Mouse (Mus musculus) urinary bladder, adult 18-20 months (tissue): Measurements from ENCODE around the gene Zfp3.
A peak's percentile ranks its signal among the peaks of the same experiment; 100 is the strongest.
"Not testable (repeated sequence)": the region's sequence is repeated elsewhere in the genome, so short reads cannot be mapped to it uniquely, and the experiment has no call there.

Source experiments
- DNase-seq, 2 experiments: peaks; one replicate each; pipeline ENCODE4 v3.0.0; 2022; ENCODE audit warnings: low spot score in 2 of 2, mixed read lengths in 2 of 2

The Zfp3 gene

DNA sequence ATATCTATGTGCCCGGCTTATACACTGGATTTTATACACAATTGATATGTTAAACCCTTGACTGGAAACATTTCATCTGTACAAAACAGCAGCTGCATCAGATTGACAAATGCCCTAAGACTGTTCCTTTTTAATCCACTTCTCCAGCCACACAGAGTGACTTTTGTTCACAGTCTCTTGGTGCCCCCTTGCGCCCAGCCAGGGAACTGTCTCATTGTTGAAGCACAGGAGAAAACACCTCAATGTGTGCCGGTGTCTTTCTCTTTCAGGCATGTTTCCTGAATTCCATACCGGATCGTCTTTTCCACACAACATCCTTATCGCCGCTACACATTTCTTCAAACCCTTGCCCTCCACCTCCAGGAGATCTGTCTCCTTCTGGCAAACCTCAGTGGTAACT lies 8.4 kb upstream of the Zfp3 start:
- peak; percentile 63 to 88 for DNase-seq

GRCm38 (mm10) chr11:70760446-70760845 lies 3.6 kb upstream of the Zfp3 start:
- DNase-seq = not testable (repeated sequence)

DNA sequence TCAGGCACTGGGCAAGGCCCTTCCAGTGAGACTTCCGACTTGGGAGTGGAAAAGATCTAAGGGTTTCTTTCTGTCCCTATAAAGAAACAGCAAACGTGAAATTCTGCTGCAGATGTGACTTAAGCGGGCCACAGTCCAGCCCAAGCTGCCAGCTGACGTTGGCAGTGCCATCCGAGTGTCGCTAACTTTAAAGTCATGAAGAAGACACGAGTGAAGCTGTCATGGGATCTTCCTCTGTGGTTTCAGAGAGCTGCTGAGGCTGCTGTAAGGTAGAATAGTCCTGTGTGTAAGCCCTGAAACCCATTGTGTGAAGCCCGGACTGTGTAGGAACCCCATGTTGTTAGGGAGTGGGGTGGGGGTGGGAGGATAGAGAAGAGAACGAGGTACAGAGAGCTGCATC lies 1.4 kb upstream of the Zfp3 start:
- no peak for DNase-seq

DNA sequence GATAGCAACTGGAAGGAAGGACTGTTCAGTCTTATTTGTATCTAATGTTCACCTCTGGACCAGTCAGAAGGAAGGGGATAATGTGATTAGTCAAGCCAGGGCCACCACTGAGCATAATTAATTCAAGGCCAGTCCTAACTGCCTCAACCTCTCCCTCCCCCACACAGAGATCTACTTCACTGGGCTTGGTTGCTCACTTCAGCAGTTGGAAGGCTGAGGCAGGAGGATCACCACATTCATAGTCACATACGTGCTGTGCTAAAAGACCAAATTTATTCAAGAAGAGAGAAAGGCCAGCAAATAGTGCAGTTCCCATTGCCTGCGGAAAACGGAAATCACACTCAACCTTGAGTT lies 450 bp upstream of the Zfp3 start:
- no peak for DNase-seq

- no peak for DNase-seq
Measured at GRCm38 (mm10) chr11:70765776-70766445, 1.9 kb downstream of the Zfp3 start.

DNA sequence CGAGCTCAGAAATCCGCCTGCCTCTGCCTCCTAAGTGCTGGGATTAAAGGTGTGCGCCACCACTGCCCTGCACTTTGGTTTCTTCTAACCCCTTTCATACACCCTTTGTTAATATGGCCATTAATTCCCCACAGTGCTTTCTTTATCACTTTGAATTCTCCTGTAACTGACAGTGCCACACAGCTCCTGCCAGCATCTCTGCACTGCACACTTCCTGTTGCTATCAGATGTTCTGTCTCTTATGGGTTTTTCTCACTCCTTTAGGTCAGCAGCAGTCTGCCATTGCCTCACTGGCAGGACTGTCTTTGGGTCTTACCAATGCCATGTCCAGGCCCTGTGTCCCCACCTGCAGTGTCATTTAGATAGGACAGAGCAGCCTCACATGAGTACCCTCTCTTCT lies 6.8 kb downstream of the Zfp3 start:
- DNase-seq = no peak

- DNase-seq = peak in 1 of 2 experiments; percentile 43
Measured at GRCm38 (mm10) chr11:70776830-70777571, 13.0 kb downstream of the Zfp3 start.

- no peak for DNase-seq
Measured at GRCm38 (mm10) chr11:70777634-70778033, 13.6 kb downstream of the Zfp3 start.

- not testable (repeated sequence) for DNase-seq
Measured at GRCm38 (mm10) chr11:70778058-70778457, 14.0 kb downstream of the Zfp3 start.

DNA sequence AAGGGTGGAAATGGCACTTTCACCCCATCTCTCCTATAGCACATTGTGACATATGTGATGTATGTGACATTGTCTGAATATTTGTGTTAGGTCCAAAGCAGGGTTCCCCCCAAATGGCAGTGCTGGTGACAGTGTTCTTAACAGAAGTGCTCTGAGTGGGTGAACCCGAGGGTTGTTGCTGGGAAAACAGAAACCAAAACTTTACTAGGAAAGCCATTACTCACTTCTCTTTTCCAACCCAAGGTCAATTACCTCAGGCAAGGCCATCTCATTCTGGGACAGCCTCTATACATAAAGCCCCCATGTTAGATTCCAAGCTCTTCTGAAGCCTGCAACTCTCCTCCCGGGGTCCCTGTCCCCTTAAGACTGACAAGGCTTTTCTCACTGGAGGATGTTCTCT lies 21.9 kb downstream of the Zfp3 start:
- no peak for DNase-seq

DNA sequence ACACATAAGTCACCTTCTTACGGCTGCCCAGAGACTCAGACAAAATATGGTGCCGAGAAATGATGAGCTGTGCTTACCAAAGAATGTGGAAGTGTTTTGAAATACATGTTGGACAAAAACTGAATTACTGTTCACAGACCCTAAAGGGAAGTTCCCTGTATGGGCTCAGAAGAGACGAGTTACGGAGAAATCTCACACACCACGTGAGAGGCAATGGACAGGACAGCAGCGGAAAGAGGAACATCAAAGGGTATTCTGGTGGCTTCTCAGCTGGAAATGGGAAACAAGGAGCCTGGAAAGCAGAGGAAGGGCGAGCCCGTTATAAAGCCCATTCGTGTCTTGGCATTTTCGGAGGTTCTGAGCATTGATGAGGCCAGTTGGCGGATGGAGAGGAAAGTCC lies 23.0 kb downstream of the Zfp3 start:
- DNase-seq = no peak

- no peak for DNase-seq
Measured at GRCm38 (mm10) chr11:70788972-70789655, 25.1 kb downstream of the Zfp3 start.

GRCm38 (mm10) chr11:70790426-70790825 lies 26.4 kb downstream of the Zfp3 start:
- DNase-seq = no peak

GRCm38 (mm10) chr11:70790874-70791551 lies 27.0 kb downstream of the Zfp3 start:
- no peak for DNase-seq

DNA sequence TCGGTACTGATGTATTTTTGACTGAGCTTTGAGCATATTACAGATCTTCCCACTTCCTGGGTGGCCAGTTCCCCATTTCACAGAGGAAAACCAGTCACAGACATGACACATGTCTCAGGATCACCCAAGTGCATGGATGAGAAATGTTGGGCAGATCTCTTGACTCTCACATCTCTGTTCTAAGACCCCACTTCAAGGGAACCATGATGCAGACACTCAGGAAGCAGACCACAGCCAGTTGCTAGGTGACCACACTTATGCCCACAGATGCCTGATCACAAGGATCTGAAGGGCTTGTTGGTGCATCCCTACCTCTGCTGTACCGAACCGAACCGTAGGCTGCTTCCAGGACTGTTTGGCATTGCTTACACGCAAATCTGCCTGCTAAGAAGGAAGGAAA lies 27.7 kb downstream of the Zfp3 start:
- no peak for DNase-seq

DNA sequence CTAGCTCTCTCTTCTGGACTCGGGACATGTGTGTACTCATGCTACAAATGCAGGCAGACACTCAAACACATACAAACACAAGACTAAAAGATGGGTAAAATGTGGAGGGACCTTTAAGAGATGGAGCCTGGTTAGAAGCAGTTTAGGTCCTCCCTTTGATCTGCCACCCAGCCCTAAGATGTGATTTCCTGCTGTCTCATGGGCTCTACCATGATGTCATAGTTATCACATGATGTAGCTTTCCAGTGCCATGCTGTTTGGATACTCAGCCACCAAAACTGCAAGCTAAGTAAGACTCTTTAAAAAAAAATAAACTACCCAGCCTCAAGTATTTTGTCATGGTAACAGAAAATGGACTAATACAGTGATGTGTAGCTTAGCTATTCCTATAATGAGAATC lies 28.4 kb downstream of the Zfp3 start:
- no peak for DNase-seq

DNA sequence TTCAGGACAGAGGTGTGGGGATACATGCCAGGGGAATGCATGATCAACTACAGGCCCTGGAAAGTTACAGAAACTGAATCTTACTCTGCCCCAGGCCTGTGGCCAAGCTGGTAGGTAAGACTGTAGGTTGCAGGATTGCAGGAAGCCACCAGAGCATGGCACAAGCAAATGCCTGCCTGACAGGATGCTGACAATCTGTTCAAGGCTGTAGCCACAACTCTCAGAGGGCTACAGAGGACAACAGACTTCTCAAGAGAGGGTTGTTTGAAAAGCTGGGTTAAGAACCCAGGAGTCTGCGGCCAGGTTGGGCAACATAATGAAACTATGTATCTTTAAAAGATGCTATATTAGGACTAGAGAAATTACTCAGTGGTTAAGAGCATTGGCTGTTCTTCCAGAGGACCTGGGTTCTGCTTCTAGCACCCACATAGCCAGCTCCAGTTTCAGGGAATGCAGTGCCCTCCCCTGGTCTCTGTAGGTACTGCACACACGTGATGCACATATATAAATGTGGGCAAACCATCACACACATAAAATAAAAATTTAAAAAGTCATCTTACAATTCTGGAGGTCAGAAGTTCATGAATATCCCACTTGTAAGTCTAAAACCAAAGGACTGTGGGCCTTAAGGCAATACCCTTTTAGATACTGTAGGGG lies 38.3 kb downstream of the Zfp3 start:
- no peak for DNase-seq

DNA sequence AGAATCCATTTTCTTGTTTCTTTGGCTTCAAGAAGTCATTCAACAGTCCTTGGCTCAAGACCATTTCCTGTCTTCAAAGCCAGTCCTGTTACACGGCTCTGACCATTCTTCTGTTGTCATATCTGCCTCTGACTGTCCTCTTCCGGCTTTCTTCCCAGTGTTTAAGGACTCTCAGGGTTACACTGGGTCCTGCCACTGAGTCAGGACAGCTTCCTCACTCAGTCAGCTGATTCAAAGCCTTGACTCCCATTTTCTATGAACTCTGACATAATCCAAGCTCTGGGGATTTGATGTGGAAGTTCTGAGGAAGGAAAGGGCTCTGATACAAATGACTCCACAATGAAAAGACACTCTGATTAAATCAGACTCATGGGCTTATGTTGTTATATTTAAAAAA lies 38.9 kb downstream of the Zfp3 start:
- DNase-seq = no peak

DNA sequence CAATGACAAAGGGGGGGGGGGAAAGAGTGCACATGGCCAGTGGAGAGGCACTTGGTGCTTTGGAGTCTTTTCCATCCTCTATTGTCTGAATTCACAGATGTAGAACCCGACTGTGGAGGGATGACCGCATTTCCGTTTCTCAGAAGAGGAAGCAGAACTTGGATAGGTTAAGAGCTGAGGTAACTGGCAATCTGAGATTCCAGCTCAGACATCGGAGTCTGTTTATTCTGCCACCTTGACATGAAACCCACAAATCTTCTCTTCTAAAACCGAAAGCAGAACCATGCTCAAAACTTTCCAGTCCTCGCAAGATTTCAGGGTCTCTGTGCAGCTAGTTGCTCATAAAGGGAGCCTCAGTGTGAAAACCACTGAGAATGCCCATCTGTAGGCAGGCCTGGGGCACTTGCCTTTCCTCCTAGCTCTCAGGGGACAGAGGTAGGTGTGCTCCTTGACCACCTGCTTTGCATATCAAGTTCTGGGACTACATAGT lies 39.7 kb downstream of the Zfp3 start:
- DNase-seq = no peak

GRCm38 (mm10) chr11:70804395-70804794 lies 40.4 kb downstream of the Zfp3 start:
- DNase-seq = no peak

- no peak for DNase-seq
Measured at GRCm38 (mm10) chr11:70805641-70806175, 41.7 kb downstream of the Zfp3 start.
